8 mouse cellular contexts compared by ENCODE assay signal in the genomic region with DNA sequence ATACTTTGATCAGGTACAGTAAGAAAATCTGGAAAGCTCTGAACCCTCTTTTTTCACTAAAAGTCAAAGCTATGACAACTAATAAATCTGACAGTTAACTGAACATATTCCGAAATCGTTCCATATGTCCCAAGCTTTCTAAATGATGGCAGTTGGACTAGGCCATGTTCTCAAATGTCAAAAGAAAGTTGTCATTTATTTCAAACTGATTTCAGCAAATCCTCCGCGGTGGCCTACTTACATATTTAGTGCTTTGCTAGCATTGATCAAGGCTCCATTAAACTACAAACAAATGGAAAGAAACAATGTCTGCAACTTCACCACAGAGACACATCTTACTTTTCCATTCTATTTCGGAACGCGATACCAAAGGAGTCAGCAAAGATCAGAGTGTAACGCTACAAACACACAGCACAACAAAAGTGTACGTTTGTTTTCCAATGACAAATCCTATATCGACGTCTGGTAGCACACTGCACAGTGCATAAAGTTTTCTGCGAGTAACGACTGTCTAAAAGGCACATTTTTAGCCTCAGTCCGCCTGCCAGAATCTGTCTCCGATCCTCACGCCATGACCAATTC. TPM values are rescaled to one million over a fixed set of nuclear protein-coding genes. Genes with fewer than 3 reads are reported as not detected.
DNase-seq lines count a peak whose midpoint lies in the region; ATAC-seq and TF ChIP-seq lines count a peak whose summit lies in the region.

No protein-coding gene starts in this region.

- H3K27ac ChIP-seq in lung, postnatal 0 days (ENCODE audit: low read length), result peak overlapping the region; percentile 95
- H3K27ac ChIP-seq in neural tube, embryonic 12.5 days, result 0 out of 2 replicates have a peak overlapping the region, but pooled peaks have one; percentile 92

- DNase-seq in lung, postnatal 0 days (ENCODE audit: low spot score), result no peak
- no peak for DNase-seq in lung, postnatal 14 days
- DNase-seq in embryo, embryonic 11 days, result peak; percentile 16
- peak; percentile 69 for DNase-seq in induced T-regulatory cell, adult 2 months (ENCODE audit: low read depth)
- DNase-seq in cerebellum, postnatal 4 days (ENCODE audit: low spot score in 2 of 2), result no peak
- no peak for DNase-seq in layer of hippocampus, adult 11-12 months (ENCODE audit: low spot score)
- no peak for DNase-seq in gastrocnemius, adult 8-10 months (ENCODE audit: low spot score in 2 of 2)

- no peak for TF ChIP-seq CTCF in lung, postnatal 0 days (IDR thresholded peaks at IDR 0.05)

- H3K27me3 ChIP-seq in lung, postnatal 0 days (replicated peaks; ENCODE audit: insufficient read depth, low read length), result no peaks in the 10 kb centered on the region
- no peaks in the 10 kb centered on the region for H3K27me3 ChIP-seq in neural tube, embryonic 12.5 days (replicated peaks)

- no peak for ATAC-seq in lung, postnatal 0 days
- peak; percentile 0; the same call in 1 of the 2 replicates for ATAC-seq in neural tube, embryonic 12.5 days (ENCODE audit: low FRiP score, low read depth)

- no peaks in the 10 kb centered on the region for H3K36me3 ChIP-seq in lung, postnatal 0 days (ENCODE audit: insufficient read depth, low read length)
- H3K36me3 ChIP-seq in neural tube, embryonic 12.5 days, result no peaks in the 10 kb centered on the region

- peak overlapping the region; percentile 88 for H3K4me3 ChIP-seq in lung, postnatal 0 days (ENCODE audit: low read depth, low read length)
- H3K4me3 ChIP-seq in neural tube, embryonic 12.5 days, result peak overlapping the region; percentile 94

- H3K9me3 ChIP-seq in lung, postnatal 0 days (ENCODE audit: low read length), result no peaks in the 10 kb centered on the region
- no peaks in the 10 kb centered on the region for H3K9me3 ChIP-seq in neural tube, embryonic 12.5 days

- 4% methylated on average over 16 of the region's 16 CpGs for WGBS in lung, postnatal 0 days
- 6% methylated on average over 16 of the region's 16 CpGs for WGBS in neural tube, embryonic 12.5 days

- peaks cover 12% of the 10 kb centered on the region; the same call in 1 of the 2 replicates for H3K4me1 ChIP-seq in lung, postnatal 0 days (ENCODE audit: insufficient read depth, low read depth, low read length)
- H3K4me1 ChIP-seq in neural tube, embryonic 12.5 days, result peaks cover 23% of the 10 kb centered on the region; the same call in 1 of the 2 replicates

- TF ChIP-seq EP300 in lung, postnatal 0 days (IDR thresholded peaks at IDR 0.05), result no peak

- H3K4me2 ChIP-seq in lung, postnatal 0 days (replicated peaks; ENCODE audit: low read depth, low read length), result peak overlapping the region; percentile 68
- peak overlapping the region; percentile 77 for H3K4me2 ChIP-seq in neural tube, embryonic 12.5 days (replicated peaks)

- peak overlapping the region; percentile 82 for H3K9ac ChIP-seq in lung, postnatal 0 days (replicated peaks; ENCODE audit: low read depth)
- peak overlapping the region; percentile 98 for H3K9ac ChIP-seq in neural tube, embryonic 12.5 days

RNA-seq across cellular contexts. Expression of a gene that starts 1.1 kb away (rescaled TPM):
- 70.4 and 73.4 TPM in 2 replicates for polyA plus RNA-seq in lung, postnatal 0 days (2015; fragmentation: Nextera tagmentation; extraction: Ambion mirVana)
- 68.6 and 72.2 TPM in 2 replicates for polyA plus RNA-seq in neural tube, embryonic 12.5 days (2016; fragmentation: Nextera tagmentation; extraction: Ambion mirVana)
- total RNA-seq in gastrocnemius, adult 8-10 months (2022), result 10 to 100 TPM in 1 of 4 experiments, 1 to 10 TPM in 3; 7.2 to 11.9 (median 9.3) TPM

RNA-seq across cellular contexts. Expression of a gene that starts 19.7 kb away (rescaled TPM):
- not detected in 2 replicates for polyA plus RNA-seq in lung, postnatal 0 days (2015; fragmentation: Nextera tagmentation; extraction: Ambion mirVana)
- polyA plus RNA-seq in neural tube, embryonic 12.5 days (2016; fragmentation: Nextera tagmentation; extraction: Ambion mirVana), result not detected in 2 replicates
- total RNA-seq in gastrocnemius, adult 8-10 months (2022), result 1 to 10 TPM in 1 of 4 experiments, under 1 TPM in 1, not detected in 2; 0.88 to 1.6 TPM

RNA-seq across cellular contexts. Expression of a gene that starts 47.0 kb away (rescaled TPM):
- 15.0 and 17.0 TPM in 2 replicates for polyA plus RNA-seq in lung, postnatal 0 days (2015; fragmentation: Nextera tagmentation; extraction: Ambion mirVana)
- polyA plus RNA-seq in neural tube, embryonic 12.5 days (2016; fragmentation: Nextera tagmentation; extraction: Ambion mirVana), result 28.7 and 34.4 TPM in 2 replicates
- total RNA-seq in gastrocnemius, adult 8-10 months (2022), result 1 to 10 TPM; 2.6 to 5.3 (median 3.9) TPM

RNA-seq across cellular contexts. Expression of a gene that starts 51.3 kb away (rescaled TPM):
- polyA plus RNA-seq in lung, postnatal 0 days (2015; fragmentation: Nextera tagmentation; extraction: Ambion mirVana), result 10.0 TPM in 2 replicates
- polyA plus RNA-seq in neural tube, embryonic 12.5 days (2016; fragmentation: Nextera tagmentation; extraction: Ambion mirVana), result 9.1 TPM in 2 replicates
- 1 to 10 TPM; 5.0 to 7.6 (median 5.9) TPM for total RNA-seq in gastrocnemius, adult 8-10 months (2022)

Comparison
In these comparisons a context has a peak if more than half of its experiments do, and no peak if none do; other contexts are left out.
1. DNase-seq: peak in embryo, embryonic 11 days (single experiment) and induced T-regulatory cell, adult 2 months (single experiment); none in lung, postnatal 0 days (single experiment), lung, postnatal 14 days (single experiment), cerebellum, postnatal 4 days (0 of 2), layer of hippocampus, adult 11-12 months (single experiment) and gastrocnemius, adult 8-10 months (0 of 2).